Mouse (Mus musculus): ENCODE measurements around the gene Iqch.

Iqch gene

GRCm38 (mm10) chr9:63611967-63612366 is 9.7 kb upstream of the Iqch start:
- peak; percentile 45 for DNase-seq

GRCm38 (mm10) chr9:63610841-63611366 is 8.6 kb upstream of the Iqch start:
- DNase-seq: peak; percentile 68

- DNase-seq: no peak
These were observed 7.9 kb upstream of the Iqch start for GRCm38 (mm10) chr9:63610231-63610630.

- DNase-seq: no peak
These were observed 7.5 kb upstream of the Iqch start for GRCm38 (mm10) chr9:63609776-63610175.

GRCm38 (mm10) chr9:63609246-63609645 is 7.0 kb upstream of the Iqch start:
- no peak for DNase-seq

- no peak for DNase-seq
These were observed 5.7 kb upstream of the Iqch start for GRCm38 (mm10) chr9:63608006-63608405.

GRCm38 (mm10) chr9:63606594-63606993 is 4.3 kb upstream of the Iqch start:
- DNase-seq: no peak

- DNase-seq: peak; percentile 55
These were observed 1.6 kb upstream of the Iqch start for GRCm38 (mm10) chr9:63603849-63604248.

GRCm38 (mm10) chr9:63596660-63597059 is 5.6 kb downstream of the Iqch start:
- DNase-seq: peak; percentile 56

- DNase-seq: no peak
These were observed 6.6 kb downstream of the Iqch start for GRCm38 (mm10) chr9:63595652-63596051.

GRCm38 (mm10) chr9:63595032-63595431 is 7.3 kb downstream of the Iqch start:
- no peak for DNase-seq

- DNase-seq: no peak
These were observed 10.5 kb downstream of the Iqch start for GRCm38 (mm10) chr9:63591661-63592256.

- DNase-seq: no peak
These were observed 11.7 kb downstream of the Iqch start for GRCm38 (mm10) chr9:63590592-63590991.

GRCm38 (mm10) chr9:63589209-63589608 is 13.1 kb downstream of the Iqch start:
- no peak for DNase-seq

GRCm38 (mm10) chr9:63585251-63585650 is 17.0 kb downstream of the Iqch start:
- no peak for DNase-seq

GRCm38 (mm10) chr9:63581778-63582177 is 20.5 kb downstream of the Iqch start:
- DNase-seq: no peak

- DNase-seq: no peak
These were observed 22.2 kb downstream of the Iqch start for GRCm38 (mm10) chr9:63580046-63580445.

GRCm38 (mm10) chr9:63579644-63580043 is 22.6 kb downstream of the Iqch start:
- DNase-seq: no peak

- no peak for DNase-seq
These were observed 24.8 kb downstream of the Iqch start for GRCm38 (mm10) chr9:63577469-63577868.

- no peak for DNase-seq
These were observed 29.4 kb downstream of the Iqch start for GRCm38 (mm10) chr9:63572874-63573273.

GRCm38 (mm10) chr9:63571895-63572294 is 30.4 kb downstream of the Iqch start:
- peak; percentile 21 for DNase-seq

GRCm38 (mm10) chr9:63568808-63569207 is 33.5 kb downstream of the Iqch start:
- peak; percentile 66 for DNase-seq

- no peak for DNase-seq
These were observed 34.0 kb downstream of the Iqch start for GRCm38 (mm10) chr9:63568314-63568713.

GRCm38 (mm10) chr9:63563436-63563835 is 38.9 kb downstream of the Iqch start:
- no peak for DNase-seq

GRCm38 (mm10) chr9:63561931-63562330 is 40.4 kb downstream of the Iqch start:
- DNase-seq: no peak

All from kidney, postnatal 10 days (tissue).